Mouse (Mus musculus) stomach, postnatal 0 days (tissue): ENCODE results near the gene Ttc7.

Source experiments
- CTCF ChIP-seq: IDR thresholded peaks from 2 replicates; pipeline ENCODE4 v1.5.1; 2016; ENCODE audit warnings: antibody characterized with exemption, low read depth, mild to moderate bottlenecking, moderate library complexity
- EP300 ChIP-seq: optimal IDR thresholded peaks from 2 replicates; pipeline ENCODE3; 2016; ENCODE audit warnings: antibody characterized with exemption

GRCm38 (mm10) chr17:87329144-87329700, 46.5 kb downstream of the Ttc7 start:
- TF ChIP-seq CTCF (no peak), EP300 (no peak)
